Mouse (Mus musculus) embryonic facial prominence, embryonic 14.5 days (tissue): ENCODE data around the gene Stxbp6. TPM values are rescaled to one million over a fixed set of nuclear protein-coding genes. Genes with fewer than 3 reads are reported as not detected.
"Not testable (repeated sequence)": the region's sequence is repeated elsewhere in the genome, so short reads cannot be mapped to it uniquely, and the experiment has no call there.

Experiments
- ATAC-seq: fragments of 200-750 bp; cut with Nextera tagmentation; 2 replicates; pipeline ENCODE4 v1.8.0; 2017; ENCODE audit warnings: low read depth, moderate number of reproducible peaks, moderate TSS enrichment
- DNase-seq: peaks from one replicate; pipeline ENCODE4 v3.0.0-alpha.2; 2015; ENCODE audit warnings: low spot score
- H3K27ac ChIP-seq: fragments of 300-500 bp; sonication (generic); replicated peaks from 2 replicates; pipeline ENCODE4 v1.5.1; 2014; ENCODE audit warnings: low read depth, mild to moderate bottlenecking, low read length, moderate library complexity
- H3K27me3 ChIP-seq: fragments of 300-500 bp; sonication (generic); replicated peaks from 2 replicates; pipeline ENCODE4 v1.6.1; 2014; ENCODE audit warnings: low read length; ENCODE audit not compliant: control insufficient read depth, insufficient read depth
- H3K36me3 ChIP-seq: fragments of 300-500 bp; sonication (generic); 2 replicates; pipeline ENCODE4 v1.6.1; 2014; ENCODE audit warnings: low read length, mixed read lengths; ENCODE audit not compliant: control insufficient read depth, insufficient read depth
- H3K4me1 ChIP-seq: fragments of 300-500 bp; sonication (generic); 2 replicates; pipeline ENCODE4 v1.6.1; 2014; ENCODE audit warnings: antibody characterized with exemption, low read length; ENCODE audit not compliant: control insufficient read depth, insufficient read depth
- H3K4me2 ChIP-seq: fragments of 300-500 bp; sonication (generic); 2 replicates; pipeline ENCODE4 v1.6.1; 2014; ENCODE audit warnings: low read depth, mild to moderate bottlenecking, low read length, moderate library complexity, mixed read lengths
- H3K4me3 ChIP-seq: fragments of 300-500 bp; sonication (generic); 2 replicates; pipeline ENCODE4 v1.5.1; 2014; ENCODE audit warnings: low read depth, mild to moderate bottlenecking, low read length
- H3K9ac ChIP-seq: fragments of 300-500 bp; sonication (generic); 2 replicates; pipeline ENCODE4 v1.6.1; 2014; ENCODE audit warnings: low read depth, mild to moderate bottlenecking, low read length, moderate library complexity, mixed read lengths
- H3K9me3 ChIP-seq: fragments of 300-500 bp; sonication (generic); 2 replicates; pipeline ENCODE4 v1.6.1; 2016; ENCODE audit warnings: low read length; ENCODE audit not compliant: control insufficient read depth
- WGBS: fragments of 180-500 bp; shearing (Covaris S2); extraction: QIAGEN DNeasy Blood & Tissue Kit; methylation state at CpG from one replicate; pipeline ENCODE4 v1.1.7; 2014; 5-methylcytosine and 5-hydroxymethylcytosine counted together
- polyA plus RNA-seq: library from polyadenylated mRNA; unstranded; fragments of >200 nt; fragmentation: Nextera tagmentation; extraction: Ambion mirVana; gene quantifications from 2 replicates; pipeline ENCODE4 v1.2.1, GENCODE M21; 2014

The Stxbp6 gene
- 7.5 and 8.3 TPM in 2 replicates for polyA plus RNA-seq

GRCm38 (mm10) chr12:45074611-45075342 lies at the start of gene Stxbp6:
TSS of gene Stxbp6 (minus strand) at chr12:45074709.
- Histone ChIP-seq H3K27ac (peak within 1 kb of the TSS; percentile 72), H3K9me3 (no peaks in the 10 kb centered on the region), H3K27me3 (peaks cover 8% of the 10 kb centered on the region; the same call in 1 of the 2 replicates), H3K4me2 (peak within 1 kb of the TSS; percentile 87), H3K9ac (peak within 1 kb of the TSS; percentile 64), H3K4me1 (peaks cover 17% of the 10 kb centered on the region), H3K36me3 (no peaks in the 10 kb centered on the region), H3K4me3 (peak within 1 kb of the TSS; percentile 69)
- ATAC-seq (peak; percentile 38; the same call in 1 of the 2 replicates), DNase-seq (peak; percentile 91)
- WGBS = 1% methylated on average over 20 of the region's 20 CpGs

GRCm38 (mm10) chr12:45102954-45103353 lies 28.4 kb upstream of the Stxbp6 start:
- not testable (repeated sequence) for H3K27me3 ChIP-seq, H3K9ac ChIP-seq, H3K9me3 ChIP-seq, ATAC-seq, DNase-seq, H3K36me3 ChIP-seq, H3K4me1 ChIP-seq, H3K4me2 ChIP-seq, H3K4me3 ChIP-seq, H3K27ac ChIP-seq
- whole genome bisulfite sequencing = 68% methylated on average over 2 of the region's 2 CpGs

- Histone ChIP-seq H3K36me3 (no peaks in the 10 kb centered on the region), H3K27ac (no peak overlapping the region)
These were observed 19.2 kb upstream of the Stxbp6 start for GRCm38 (mm10) chr12:45093732-45094131.

GRCm38 (mm10) chr12:45092444-45092843 lies 17.9 kb upstream of the Stxbp6 start:
- Histone ChIP-seq H3K4me2 (no peak overlapping the region), H3K27ac (no peak overlapping the region), H3K4me3 (no peak overlapping the region), H3K27me3 (no peaks in the 10 kb centered on the region), H3K4me1 (no peaks in the 10 kb centered on the region), H3K36me3 (no peaks in the 10 kb centered on the region), H3K9me3 (no peaks in the 10 kb centered on the region), H3K9ac (no peak overlapping the region)
- DNase-seq (no peak), ATAC-seq (no peak)
- 54% methylated on average over 3 of the region's 3 CpGs for WGBS

More at GRCm38 (mm10) chr12:45093732-45094131, 19.2 kb upstream of the Stxbp6 start:
- ATAC-seq = no peak
- H3K27me3 ChIP-seq = no peaks in the 10 kb centered on the region
- 55% methylated on average over 2 of the region's 2 CpGs for WGBS
- no peak for DNase-seq
- no peaks in the 10 kb centered on the region for H3K9me3 ChIP-seq
- no peak overlapping the region for H3K9ac ChIP-seq
- no peaks in the 10 kb centered on the region for H3K4me1 ChIP-seq
- H3K4me3 ChIP-seq = no peak overlapping the region
- no peak overlapping the region for H3K4me2 ChIP-seq

- 65% methylated on average over 1 of the region's 1 CpGs for WGBS
- no peaks in the 10 kb centered on the region for H3K4me1 ChIP-seq
- H3K4me2 ChIP-seq = no peak overlapping the region
- H3K27me3 ChIP-seq = no peaks in the 10 kb centered on the region
- no peak overlapping the region for H3K9ac ChIP-seq
- H3K27ac ChIP-seq = no peak overlapping the region
- no peaks in the 10 kb centered on the region for H3K36me3 ChIP-seq
- no peaks in the 10 kb centered on the region for H3K9me3 ChIP-seq
- DNase-seq (no peak), ATAC-seq (no peak)
- no peak overlapping the region for H3K4me3 ChIP-seq
These were observed 8.6 kb upstream of the Stxbp6 start for GRCm38 (mm10) chr12:45083145-45083475.

- WGBS = 64% methylated on average over 4 of the region's 4 CpGs
- Histone ChIP-seq H3K4me2 (no peak overlapping the region), H3K4me1 (no peaks in the 10 kb centered on the region), H3K27ac (no peak overlapping the region), H3K27me3 (no peaks in the 10 kb centered on the region), H3K4me3 (no peak overlapping the region), H3K9me3 (no peaks in the 10 kb centered on the region), H3K9ac (no peak overlapping the region), H3K36me3 (no peaks in the 10 kb centered on the region)
- ATAC-seq = no peak
- no peak for DNase-seq
These were observed 8.1 kb upstream of the Stxbp6 start for GRCm38 (mm10) chr12:45082379-45083144.

- H3K27me3 ChIP-seq = no peaks in the 10 kb centered on the region
- H3K36me3 ChIP-seq = no peaks in the 10 kb centered on the region
- H3K9me3 ChIP-seq = no peaks in the 10 kb centered on the region
- H3K9ac ChIP-seq = no peak overlapping the region
- H3K27ac ChIP-seq = no peak overlapping the region
- DNase-seq = no peak
- H3K4me3 ChIP-seq = no peak overlapping the region
- no peaks in the 10 kb centered on the region for H3K4me1 ChIP-seq
- no peak overlapping the region for H3K4me2 ChIP-seq
- ATAC-seq = no peak
- WGBS = 64% methylated on average over 1 of the region's 1 CpGs
These were observed 7.1 kb upstream of the Stxbp6 start for GRCm38 (mm10) chr12:45081617-45082016.

- H3K4me3 ChIP-seq = no peak overlapping the region
- H3K4me1 ChIP-seq = no peaks in the 10 kb centered on the region
- H3K27ac ChIP-seq = no peak overlapping the region
- H3K9ac ChIP-seq = no peak overlapping the region
- H3K27me3 ChIP-seq = peaks cover 4% of the 10 kb centered on the region; the same call in 1 of the 2 replicates
- DNase-seq (no peak), ATAC-seq (no peak)
- H3K9me3 ChIP-seq = no peaks in the 10 kb centered on the region
- 61% methylated on average over 5 of the region's 5 CpGs for WGBS
- no peaks in the 10 kb centered on the region for H3K36me3 ChIP-seq
- H3K4me2 ChIP-seq = no peak overlapping the region
These were observed 6.2 kb upstream of the Stxbp6 start for GRCm38 (mm10) chr12:45080753-45081122.
